Mouse (Mus musculus) forelimb bud, embryonic 11.5 days (tissue): ENCODE measurements around the gene Rnf24.
"Not testable (repeated sequence)": the region's sequence is repeated elsewhere in the genome, so short reads cannot be mapped to it uniquely, and the experiment has no call there.

Experiments used
- DNase-seq: peaks from one replicate; pipeline ENCODE4 v3.0.0-alpha.2; 2012; ENCODE audit warnings: low read depth, low spot score

The Rnf24 gene

DNA sequence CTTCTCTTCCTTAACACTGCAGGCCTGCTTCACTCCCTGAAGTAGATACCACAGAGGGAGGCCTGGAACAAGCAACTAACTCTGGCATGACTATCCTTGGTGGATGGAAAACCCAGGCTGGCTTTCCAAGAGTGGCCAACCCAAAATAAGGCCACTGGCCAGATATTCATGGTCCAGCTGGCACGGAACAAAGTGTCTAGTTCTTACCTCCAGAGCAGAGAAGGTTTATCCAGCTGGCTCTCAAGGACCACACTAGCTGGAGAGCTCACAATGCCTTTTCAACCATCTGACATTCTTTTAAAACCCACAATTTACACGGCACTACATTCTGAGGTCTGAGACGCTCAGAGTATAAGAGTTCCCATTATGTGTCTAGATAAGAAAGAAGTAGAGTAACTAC is 8.2 kb downstream of the Rnf24 start:
- DNase-seq: no peak

DNA sequence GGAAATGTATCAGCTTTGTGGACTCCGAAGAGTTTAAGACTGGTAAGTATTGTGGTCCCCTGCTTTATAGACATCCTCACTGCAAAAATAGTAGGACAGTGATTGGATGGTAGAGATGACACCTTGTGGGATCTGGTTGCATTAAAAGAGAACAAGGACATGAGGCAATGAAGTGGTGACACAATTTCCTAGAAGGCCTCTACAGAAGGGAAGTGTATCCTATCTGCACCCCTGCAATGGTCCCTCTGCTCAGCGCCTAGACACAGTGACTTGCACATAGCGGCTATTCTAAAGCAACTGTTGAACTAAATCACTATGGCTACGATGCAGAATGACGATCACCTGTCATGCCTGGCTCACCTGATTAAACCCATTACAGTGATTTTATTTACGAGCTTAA is 15.1 kb downstream of the Rnf24 start:
- no peak for DNase-seq

DNA sequence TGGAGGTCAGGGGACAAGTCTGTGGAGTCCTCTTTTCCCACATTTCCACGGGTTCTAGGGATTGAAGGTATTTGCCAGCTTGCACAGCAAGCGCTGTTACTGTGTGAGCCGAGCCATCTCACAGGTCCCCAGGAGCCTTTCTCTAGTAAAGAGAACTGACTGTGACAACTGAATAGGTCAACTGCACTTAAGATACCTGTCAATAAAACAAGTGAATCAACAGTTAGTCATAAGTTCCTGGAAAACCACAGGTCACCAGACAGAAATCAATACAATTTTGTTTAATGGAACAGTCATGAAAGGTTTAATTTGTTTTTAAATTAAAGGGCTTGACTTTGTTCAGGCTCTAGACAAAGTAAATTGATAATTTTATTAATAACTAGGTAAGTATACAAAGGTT is 22.1 kb downstream of the Rnf24 start:
- no peak for DNase-seq

DNA sequence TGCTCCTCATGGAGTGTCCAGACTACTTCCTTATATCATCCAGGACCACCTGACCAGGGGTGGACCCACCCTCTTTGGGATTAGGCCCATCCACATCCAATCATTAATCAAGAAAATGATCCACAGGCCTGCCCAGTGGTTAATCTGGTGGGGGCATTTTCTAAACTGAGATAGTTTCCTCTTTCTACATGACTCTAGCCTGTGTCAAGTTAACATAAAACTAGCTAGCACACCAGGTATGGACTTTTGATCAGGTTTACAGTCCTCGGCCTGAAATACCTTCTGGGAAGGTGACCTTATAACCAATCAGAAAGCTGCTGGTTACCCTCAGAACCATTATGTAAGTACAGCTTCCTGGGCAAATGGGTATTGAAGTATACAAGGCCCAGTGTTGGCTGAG is 23.7 kb downstream of the Rnf24 start:
- DNase-seq: no peak

DNA sequence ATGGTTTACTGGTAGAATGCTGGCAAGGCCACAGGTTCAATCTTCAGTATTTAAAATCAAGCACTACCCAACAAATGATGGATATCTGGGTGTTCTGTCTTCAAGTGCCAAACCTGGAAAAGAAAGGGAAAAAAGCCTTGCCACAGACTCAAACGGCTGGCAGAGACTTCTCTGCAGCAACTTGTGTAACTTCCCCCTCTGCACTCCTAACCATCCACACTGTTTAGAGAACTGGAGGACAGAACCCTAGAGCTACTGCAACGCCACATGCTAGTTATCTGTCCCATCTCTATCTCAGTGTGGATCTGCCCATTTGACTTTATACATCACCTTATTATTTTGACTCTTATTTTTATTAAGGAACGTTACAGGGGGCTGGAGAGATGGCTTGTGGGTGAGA is 26.6 kb downstream of the Rnf24 start:
- DNase-seq: no peak

DNA sequence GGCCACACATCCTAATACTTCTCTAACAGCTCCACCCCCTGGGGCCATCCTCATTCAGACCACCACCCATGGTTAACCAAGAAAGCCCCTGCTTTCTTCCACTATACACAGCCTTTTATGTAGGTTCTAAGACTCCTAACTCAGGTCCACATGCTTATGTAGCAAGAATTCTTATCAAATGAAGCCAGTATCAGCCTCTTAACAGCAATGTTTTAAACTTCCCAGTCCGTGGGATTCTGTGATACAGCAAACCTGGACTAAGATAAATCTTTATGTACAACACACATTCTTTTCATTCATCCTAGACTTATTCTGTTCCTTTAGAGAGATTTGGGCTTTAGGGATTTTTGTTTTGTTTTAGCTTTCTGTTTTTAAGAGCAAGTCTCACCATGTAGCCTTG is 29.0 kb downstream of the Rnf24 start:
- no peak for DNase-seq

DNA sequence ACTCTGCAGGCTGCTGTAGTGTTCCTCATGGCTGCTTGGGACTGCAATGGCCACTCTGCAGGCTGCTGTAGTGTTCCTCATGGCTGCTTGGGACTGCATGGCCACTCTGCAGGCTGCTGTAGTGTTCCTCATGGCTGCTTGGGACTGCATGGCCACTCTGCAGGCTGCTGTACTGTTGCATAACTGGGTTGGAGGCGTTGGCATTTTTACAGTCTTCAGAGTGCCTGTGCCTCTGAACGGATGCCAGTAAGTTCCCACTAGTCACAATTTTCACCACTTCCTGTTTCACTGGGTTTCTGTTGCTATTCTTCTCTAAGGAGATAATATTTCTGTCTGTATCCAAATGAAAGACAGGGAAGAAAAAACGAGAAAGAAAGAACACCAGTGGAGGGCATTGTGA is 31.5 kb downstream of the Rnf24 start:
- not testable (repeated sequence) for DNase-seq

DNA sequence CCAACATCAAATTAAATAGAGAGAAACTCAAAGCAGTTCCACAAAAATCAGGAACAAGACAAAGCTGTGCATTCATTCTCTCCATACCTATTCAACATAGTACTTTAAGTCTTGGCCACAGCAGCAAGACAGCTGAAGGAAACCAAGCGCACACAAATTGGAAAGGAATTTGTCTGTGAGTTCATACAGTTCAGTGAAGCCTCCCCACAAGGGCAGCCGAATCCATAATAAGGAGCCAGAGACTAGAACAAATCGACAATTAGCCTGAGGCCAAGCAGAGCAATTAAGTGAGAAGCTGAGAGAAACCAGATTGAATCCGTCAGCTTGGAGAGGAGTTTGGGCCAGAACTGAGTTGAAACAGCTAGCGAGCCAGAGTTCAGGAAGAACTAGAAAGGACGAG is 33.3 kb downstream of the Rnf24 start:
- DNase-seq: no peak

DNA sequence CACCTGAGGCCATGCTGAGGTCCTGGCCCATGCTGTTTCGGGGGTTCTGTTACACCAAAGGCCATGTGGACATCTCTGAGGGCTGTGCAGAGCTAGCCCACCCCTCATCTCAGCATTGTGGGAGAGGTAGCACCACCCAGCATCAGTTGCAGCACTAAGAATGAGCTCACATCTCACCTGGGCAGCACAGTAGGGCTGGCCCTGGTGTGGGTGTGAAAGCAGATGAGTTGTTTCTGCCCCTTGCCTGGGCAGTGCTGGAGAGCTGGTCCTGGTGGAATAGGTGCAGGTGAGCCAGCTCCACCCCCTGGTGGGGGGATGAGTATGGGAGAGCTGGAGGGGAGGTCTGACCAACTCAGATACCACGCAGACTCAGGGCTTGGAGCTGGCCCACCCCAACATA is 36.5 kb downstream of the Rnf24 start:
- no peak for DNase-seq

DNA sequence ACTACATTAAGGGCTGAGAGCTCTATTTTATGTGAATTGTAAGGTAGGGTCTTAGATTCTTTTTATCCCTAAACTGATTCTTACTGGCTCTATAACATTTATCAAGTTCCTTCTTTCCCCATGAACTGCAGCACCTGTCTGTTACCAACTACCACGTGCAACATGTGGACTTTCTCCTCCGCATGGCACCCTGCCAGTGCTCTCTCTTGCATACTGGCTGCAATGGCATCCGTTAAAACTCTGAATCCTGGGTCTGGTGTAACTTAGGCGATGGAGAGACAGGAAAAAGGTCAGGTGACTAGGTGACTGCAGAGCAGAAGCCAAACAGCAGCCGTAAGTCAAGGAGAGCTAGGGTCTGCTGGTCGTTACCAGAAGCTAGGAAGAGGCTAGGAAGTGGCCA is 43.4 kb downstream of the Rnf24 start:
- DNase-seq: no peak

DNA sequence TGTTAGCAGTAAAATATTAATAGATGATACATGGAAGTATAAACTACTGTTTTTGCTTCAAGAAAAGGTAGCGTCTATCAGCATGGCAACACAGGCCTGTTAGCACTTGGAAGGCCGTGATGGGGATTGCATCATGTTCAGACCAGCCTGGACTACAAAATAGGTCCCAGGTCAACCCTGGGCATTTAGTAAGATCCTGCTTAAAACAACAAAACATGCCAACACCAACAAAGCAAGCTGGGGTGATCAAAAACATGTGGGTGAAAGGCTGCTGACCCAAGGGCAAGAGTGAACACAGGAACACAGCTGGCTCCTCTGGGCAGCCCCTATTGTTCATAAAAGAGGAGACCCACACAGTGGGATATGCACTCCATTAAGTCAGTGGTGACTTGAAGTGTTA is 44.9 kb downstream of the Rnf24 start:
- no peak for DNase-seq

DNA sequence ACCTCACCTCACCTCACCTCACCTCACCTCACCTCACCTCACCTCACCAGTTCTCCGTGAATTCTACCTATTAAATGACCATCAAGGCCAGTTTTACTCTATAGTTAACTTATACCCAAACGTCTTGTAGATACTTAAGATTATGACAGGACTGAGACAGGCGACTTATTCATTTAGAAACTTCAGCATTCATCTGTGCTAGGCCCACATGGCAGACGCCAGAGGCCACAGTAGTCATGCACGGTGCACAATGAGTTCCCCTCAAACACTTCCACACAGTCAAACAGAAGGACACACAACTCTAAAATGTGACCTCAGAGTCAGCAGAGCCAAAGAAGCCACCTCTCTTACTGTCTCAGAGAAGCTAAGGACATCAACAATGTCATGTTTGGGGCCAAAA is 45.3 kb downstream of the Rnf24 start:
- no peak for DNase-seq

DNA sequence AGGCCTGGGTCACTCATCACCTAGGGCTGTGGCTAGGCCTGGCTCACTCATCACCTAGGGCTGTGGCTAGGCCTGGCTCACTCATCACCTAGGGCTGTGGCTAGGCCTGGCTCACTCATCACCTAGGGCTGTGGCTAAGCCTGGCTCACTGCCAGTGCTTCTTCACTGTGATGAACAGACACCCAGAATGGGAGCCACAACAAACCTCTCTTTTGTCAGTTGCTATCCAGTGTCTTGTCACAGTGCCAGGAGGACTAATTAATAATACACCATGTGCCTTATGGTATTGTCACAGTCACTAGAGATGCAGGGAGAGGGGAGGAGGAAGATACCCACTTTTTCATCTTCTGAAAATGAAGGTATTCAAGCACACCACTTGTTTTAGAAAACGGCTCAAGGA is 47.5 kb downstream of the Rnf24 start:
- not testable (repeated sequence) for DNase-seq

DNA sequence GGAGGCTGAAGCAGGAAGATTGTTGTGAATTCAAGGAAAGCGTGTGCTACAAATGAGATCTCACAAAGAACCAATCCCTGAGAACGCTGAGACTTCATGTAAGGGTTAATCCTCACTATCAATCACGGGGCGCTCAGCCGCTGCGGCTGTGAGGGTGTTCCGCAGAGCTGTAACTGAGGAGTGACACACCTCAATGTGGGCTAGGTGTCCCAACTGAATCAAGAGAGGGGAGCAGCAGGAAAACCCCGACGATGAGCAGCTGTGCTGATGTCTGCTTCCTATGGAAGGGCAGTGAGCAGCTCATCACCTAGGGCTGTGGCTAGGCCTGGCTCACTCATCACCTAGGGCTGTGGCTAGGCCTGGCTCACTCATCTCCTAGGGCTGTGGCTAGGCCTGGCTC is 48.2 kb downstream of the Rnf24 start:
- no peak for DNase-seq

DNA sequence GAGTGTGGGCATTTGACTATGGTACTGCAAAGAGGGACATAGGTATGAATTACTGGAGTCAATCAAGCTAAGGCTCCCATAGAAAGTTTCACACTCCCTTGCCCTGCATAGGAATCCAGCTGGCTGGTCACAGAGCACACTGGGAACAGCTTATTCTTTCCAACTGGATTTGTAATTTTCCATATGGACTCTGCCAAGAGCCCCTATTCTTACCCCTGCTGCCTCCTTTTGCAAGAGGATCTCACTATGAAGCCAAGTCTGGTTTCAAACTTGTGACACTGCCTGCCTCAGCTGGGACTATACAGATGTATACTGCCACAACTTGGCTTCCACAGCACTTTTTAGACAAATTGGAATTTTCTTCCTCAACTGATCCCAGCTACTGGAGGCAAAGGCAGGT is 51.1 kb downstream of the Rnf24 start:
- no peak for DNase-seq

DNA sequence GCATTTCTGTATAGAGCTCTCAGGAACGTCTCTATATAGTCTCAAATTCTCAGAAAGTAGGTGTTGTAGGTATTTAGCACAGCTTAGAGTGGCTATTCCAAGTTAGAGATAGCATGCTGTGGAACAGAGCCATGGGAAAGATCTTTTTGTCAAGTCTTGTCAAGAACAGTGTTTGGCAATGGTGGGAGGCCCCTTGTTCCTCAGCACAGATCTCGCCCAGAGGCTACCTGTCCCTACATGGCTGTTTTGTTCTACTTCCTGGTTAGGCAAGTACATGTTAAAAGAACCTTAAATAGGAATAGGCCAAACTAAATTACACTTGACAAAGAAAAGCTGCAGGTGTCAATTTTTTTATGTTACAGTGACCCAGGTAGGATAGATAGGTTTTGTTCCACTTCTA is 52.2 kb downstream of the Rnf24 start:
- DNase-seq: no peak

DNA sequence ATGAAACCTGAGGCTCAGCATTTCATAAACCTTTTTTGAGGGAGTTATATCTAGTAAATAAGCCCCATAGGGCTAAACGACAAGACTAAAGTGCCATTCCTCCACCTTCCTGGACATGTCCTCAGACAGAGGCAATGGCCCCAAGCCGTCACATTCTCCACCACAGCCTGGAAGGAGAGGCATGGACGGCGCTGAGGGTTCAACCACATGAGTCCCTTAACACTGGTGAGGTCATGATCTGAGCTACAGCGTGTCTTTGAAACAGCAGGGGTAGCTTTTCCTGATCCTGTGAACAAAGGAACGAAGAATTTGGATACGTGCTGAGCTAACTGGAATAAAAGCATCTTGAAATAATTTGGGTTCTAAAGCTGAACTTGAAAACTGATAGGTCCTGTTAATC is 54.0 kb downstream of the Rnf24 start:
- DNase-seq: not testable (repeated sequence)

DNA sequence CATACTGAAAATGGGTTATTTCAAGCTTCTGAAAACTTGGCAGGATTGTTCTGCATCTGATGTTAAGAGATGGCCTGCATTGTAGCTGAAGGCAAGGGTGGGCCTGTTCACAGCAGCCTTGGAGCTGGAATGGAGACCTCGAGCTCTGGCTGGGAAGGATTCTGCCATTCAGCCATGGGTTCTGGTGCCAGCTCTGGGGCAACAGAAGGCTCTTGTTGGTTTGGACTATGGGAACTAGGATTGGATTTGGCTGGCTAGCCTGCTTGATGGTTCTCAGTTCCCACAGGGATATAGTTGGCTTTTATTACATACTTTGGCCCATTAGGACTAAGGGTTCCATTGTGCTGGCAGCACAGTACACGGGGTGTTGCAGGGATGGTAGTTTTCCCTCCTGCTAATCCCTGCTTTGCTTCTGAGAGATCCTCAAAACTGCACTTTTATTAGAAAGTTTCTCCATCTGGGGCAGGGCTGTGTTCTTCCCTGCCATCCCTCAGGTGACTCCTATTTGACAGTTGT is 55.9 kb downstream of the Rnf24 start:
- DNase-seq: no peak

DNA sequence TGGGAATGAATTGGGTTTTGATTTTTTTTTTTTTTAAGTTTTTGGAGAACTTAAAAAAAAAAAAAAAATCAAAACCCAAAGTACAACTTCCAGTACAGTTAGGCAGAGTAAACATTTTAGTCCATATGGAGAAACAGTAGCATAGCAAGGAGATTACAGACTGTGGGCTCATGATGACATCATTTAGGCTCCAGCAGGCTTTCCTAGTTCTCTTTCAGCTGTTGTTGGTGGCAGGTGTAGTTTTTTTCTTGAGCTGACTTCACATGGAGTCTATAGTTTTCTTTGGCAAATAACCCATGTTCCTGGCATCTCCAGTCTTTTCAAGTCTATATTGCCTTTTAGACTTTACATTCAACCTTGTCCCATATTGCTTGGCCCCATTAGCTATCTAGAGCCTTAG is 62.0 kb downstream of the Rnf24 start:
- DNase-seq: no peak

DNA sequence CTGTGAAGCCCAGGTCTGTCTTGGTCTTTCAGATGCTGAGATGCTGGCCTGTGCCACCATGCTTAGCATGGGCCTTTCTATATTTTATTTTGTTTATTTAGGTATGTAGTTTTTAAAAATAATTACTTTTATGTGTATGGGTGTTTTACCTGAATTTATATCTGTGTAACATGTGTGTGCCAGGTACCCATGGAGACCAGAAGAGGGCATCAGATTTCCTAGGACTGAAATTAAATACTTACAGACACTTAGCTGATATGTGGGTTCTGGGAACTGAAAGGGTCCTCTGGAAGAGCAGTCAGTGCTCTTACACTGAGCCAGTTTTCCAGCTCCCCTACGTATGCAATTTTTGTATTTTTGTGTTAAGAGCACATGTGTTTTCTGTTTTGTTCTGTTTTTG is 66.4 kb downstream of the Rnf24 start:
- DNase-seq: no peak

DNA sequence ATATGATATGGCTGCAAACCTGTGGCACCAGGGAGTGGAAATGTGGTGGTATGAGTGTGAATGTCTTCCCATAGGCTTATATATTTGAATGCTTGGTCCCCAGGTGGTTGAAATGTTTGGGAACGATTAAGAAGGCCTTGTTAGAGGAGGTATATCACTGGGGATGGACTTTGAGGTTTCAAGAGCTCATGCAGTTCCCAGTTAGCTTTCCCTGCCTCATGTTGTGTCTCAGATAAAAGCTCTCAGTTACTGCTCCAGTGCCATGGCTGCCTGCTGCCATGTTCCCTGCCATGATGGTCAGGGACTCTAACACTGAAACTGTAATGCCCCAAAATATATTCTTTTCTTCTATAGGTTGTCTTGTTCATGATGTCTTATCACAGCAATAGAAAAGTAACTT is 71.1 kb downstream of the Rnf24 start:
- DNase-seq: no peak

DNA sequence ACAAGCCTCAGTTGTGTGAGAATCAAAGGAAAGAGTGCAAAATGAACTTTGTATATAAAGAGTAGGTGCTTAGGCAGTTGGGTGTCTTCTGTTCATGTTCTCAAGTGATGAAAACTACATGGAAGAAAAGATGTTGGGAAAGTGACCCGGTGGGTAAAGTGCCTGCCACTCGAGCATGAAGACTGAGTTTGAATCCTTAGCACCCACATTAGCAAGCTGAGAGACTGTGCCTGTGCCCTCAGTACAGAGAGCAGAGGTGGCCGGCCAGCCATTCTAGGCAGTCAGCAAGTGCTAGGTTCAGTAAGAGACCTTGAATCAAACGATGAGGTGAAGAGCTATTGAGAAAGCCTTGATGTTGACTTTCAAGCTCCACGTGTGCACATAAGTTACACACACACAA is 76.0 kb downstream of the Rnf24 start:
- no peak for DNase-seq

DNA sequence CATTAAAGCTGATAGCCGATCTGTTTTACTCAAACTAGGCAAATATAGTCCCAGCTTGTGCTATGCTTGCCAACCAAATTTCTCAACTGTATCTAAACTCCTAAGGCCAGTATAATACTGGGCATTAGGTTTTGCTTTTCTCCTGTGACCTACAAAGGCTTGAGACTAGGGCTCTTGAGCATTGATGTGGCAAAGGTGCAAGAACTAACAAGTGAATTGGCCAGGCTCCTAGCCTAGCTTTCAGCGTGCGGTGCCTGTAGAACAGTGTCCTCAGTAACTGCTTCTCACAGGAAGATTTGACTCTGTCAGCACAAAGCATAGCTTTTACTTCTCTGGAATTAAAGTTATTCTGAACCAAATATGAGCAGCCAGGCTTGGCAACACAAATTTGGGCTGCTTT is 77.2 kb downstream of the Rnf24 start:
- DNase-seq: no peak

DNA sequence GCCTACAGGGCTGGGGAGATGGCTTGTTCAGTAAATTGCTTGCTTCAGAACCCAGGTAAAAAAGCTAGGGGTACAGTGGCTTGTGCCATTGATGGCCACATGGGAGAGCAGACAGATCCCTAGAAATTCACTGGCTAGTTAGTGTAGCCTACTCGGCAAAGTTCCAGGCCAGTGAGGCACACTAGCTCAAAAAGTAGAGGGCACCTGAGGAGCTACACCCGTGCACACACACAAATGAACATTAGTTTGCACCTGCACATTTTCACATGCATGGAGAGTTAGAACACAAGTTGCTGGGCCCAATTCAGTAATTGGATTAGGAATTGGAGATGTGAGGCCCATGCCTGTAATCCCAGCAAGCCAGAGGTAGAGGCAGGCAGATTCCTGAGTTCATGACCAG is 87.6 kb downstream of the Rnf24 start:
- DNase-seq: no peak

DNA sequence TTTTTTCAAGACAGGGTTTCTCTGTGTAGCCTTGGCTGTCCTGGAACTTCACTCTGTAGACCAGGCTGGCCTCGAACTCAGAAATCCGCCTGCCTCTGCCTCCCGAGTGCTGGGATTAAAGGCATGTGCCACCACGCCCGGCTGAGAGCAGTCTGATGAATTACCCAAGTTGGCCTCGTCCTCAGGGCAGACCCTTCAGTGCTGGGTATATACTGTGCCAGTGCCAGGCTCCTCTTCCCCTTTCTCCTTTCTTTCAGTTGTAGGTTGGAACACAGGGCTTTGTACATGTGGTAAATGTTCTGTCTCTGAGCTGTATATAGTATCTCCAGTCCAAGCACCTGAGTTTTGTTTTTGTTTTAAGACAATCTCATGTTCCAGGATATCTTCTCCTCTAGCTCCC is 88.7 kb downstream of the Rnf24 start:
- DNase-seq: no peak
